Comparison of ENCODE assay signal across 26 mouse cellular contexts in genomic region chr11:4634395-4634794, GRCm38 (mm10). TPM values are rescaled to one million over a fixed set of nuclear protein-coding genes. Genes with fewer than 3 reads are reported as not detected.
DNase-seq lines count a peak whose midpoint lies in the region; ATAC-seq and TF ChIP-seq lines count a peak whose summit lies in the region.
"Had no signal": no experiment of that assay in that cellular context is flagged by ENCODE, and none has a peak within 500 bp of the region (broad histone marks: within the 10 kb centered on the region; RNA-seq: fewer than 3 reads in every experiment).

No protein-coding gene starts in this region.

- peaks cover 45% of the 10 kb centered on the region for H3K4me1 ChIP-seq in liver, embryonic 12.5 days
- peaks cover 22% of the 10 kb centered on the region for H3K4me1 ChIP-seq in liver, postnatal 0 days (ENCODE audit: insufficient read depth)
- peaks cover 21 to 27% of the 10 kb centered on the region in 2 experiments for H3K4me1 ChIP-seq in liver, embryonic 14.5 days (replicated peaks; ENCODE audit: control insufficient read depth in 2 of 2, insufficient read depth in 2 of 2, low read length in 1 of 2)

- H3K36me3 ChIP-seq in liver, embryonic 12.5 days: peaks cover 4% of the 10 kb centered on the region; the same call in 1 of the 2 replicates
- H3K36me3 ChIP-seq in liver, postnatal 0 days (replicated peaks; ENCODE audit: insufficient read depth, low read length): no peaks in the 10 kb centered on the region
- no peaks in the 10 kb centered on the region for H3K36me3 ChIP-seq in liver, embryonic 14.5 days (replicated peaks; ENCODE audit: control insufficient read depth, insufficient read depth, low read depth)
- H3K36me3 ChIP-seq: embryonic facial prominence, embryonic 13.5 days; embryonic facial prominence, embryonic 15.5 days; forebrain, embryonic 10.5 days; forebrain, embryonic 12.5 days had no signal

- no peak overlapping the region for H3K27ac ChIP-seq in liver, embryonic 12.5 days
- no peak overlapping the region for H3K27ac ChIP-seq in liver, postnatal 0 days (ENCODE audit: low read depth)
- H3K27ac ChIP-seq in liver, embryonic 14.5 days: no peak overlapping the region
- H3K27ac ChIP-seq: embryonic facial prominence, embryonic 13.5 days; embryonic facial prominence, embryonic 15.5 days; forebrain, embryonic 10.5 days; forebrain, embryonic 12.5 days had no signal

- 40% methylated on average over 5 of the region's 5 CpGs for WGBS in liver, embryonic 12.5 days (ENCODE audit: insufficient replicate concordance)
- WGBS in liver, postnatal 0 days (ENCODE audit: insufficient replicate concordance): 61% methylated on average over 5 of the region's 5 CpGs
- 31% methylated on average over 5 of the region's 5 CpGs for WGBS in liver, embryonic 14.5 days (ENCODE audit: insufficient replicate concordance)

- H3K9ac ChIP-seq in liver, embryonic 12.5 days: no peak overlapping the region
- H3K9ac ChIP-seq in liver, postnatal 0 days (replicated peaks): no peak overlapping the region
- peak overlapping the region; percentile 3; the same call in 1 of the 2 replicates for H3K9ac ChIP-seq in liver, embryonic 14.5 days (replicated peaks)
- H3K9ac ChIP-seq: embryonic facial prominence, embryonic 13.5 days; embryonic facial prominence, embryonic 15.5 days; forebrain, embryonic 12.5 days had no signal

- ATAC-seq in liver, embryonic 12.5 days: no peak
- ATAC-seq in liver, postnatal 0 days: no peak
- ATAC-seq in liver, embryonic 14.5 days (ENCODE audit: insufficient read depth): no peak
- ATAC-seq: CD4-positive, CD25-positive, alpha-beta regulatory T cell, adult 4 months; forebrain, embryonic 14.5 days; forebrain, embryonic 16.5 days had no signal

- no peak for TF ChIP-seq CTCF in liver, postnatal 0 days (IDR thresholded peaks at IDR 0.05; ENCODE audit: low read depth)
- no peak for TF ChIP-seq CTCF in liver, embryonic 14.5 days (IDR thresholded peaks at IDR 0.05; ENCODE audit: low read depth)

- no peak for DNase-seq in liver, postnatal 0 days
- no peak for DNase-seq in liver, embryonic 14.5 days (ENCODE audit: low read depth in 3 of 3, low spot score in 3 of 3)
- no peak for DNase-seq in liver
- DNase-seq in kidney, adult 18-20 months: no peak
- DNase-seq: adrenal gland, adult 2 months; adrenal gland, postnatal 10 days; adrenal gland, postnatal 25 days; B cell, adult 2 months; cerebellum, adult 11-12 months; cerebellum, adult 2 months; cerebellum, adult 9-10 months; cerebellum, postnatal 10 days; cerebellum, postnatal 25 days; embryo, embryonic 11 days had no signal

- no peaks in the 10 kb centered on the region for H3K9me3 ChIP-seq in liver, embryonic 12.5 days (replicated peaks)
- H3K9me3 ChIP-seq in liver, postnatal 0 days (ENCODE audit: low read length): no peaks in the 10 kb centered on the region
- no peaks in the 10 kb centered on the region for H3K9me3 ChIP-seq in liver, embryonic 14.5 days (ENCODE audit: control insufficient read depth, low read length)
- H3K9me3 ChIP-seq: embryonic facial prominence, embryonic 13.5 days; embryonic facial prominence, embryonic 15.5 days; forebrain, embryonic 10.5 days; forebrain, embryonic 12.5 days; G1E had no signal

- H3K27me3 ChIP-seq in liver, embryonic 12.5 days (replicated peaks): peaks cover 19% of the 10 kb centered on the region
- no peaks in the 10 kb centered on the region for H3K27me3 ChIP-seq in liver, postnatal 0 days (ENCODE audit: insufficient read depth, low read length)
- no peaks in the 10 kb centered on the region; the same call in 1 of the 2 replicates for H3K27me3 ChIP-seq in liver, embryonic 14.5 days (ENCODE audit: control insufficient read depth, insufficient read depth, low read length)
- H3K27me3 ChIP-seq: embryonic facial prominence, embryonic 13.5 days; embryonic facial prominence, embryonic 15.5 days had no signal

- H3K4me2 ChIP-seq in liver, embryonic 12.5 days: peak overlapping the region; percentile 22; the same call in 1 of the 2 replicates
- H3K4me2 ChIP-seq in liver, postnatal 0 days (ENCODE audit: low read depth, low read length): no peak overlapping the region
- peak overlapping the region; percentile 24; the same call in 1 of the 2 replicates for H3K4me2 ChIP-seq in liver, embryonic 14.5 days (ENCODE audit: low read depth)
- H3K4me2 ChIP-seq: embryonic facial prominence, embryonic 13.5 days; embryonic facial prominence, embryonic 15.5 days; forebrain, embryonic 12.5 days had no signal

- no peak for TF ChIP-seq EP300 in liver, postnatal 0 days (IDR thresholded peaks at IDR 0.05; ENCODE audit: low read depth)
- peak; percentile 44 for TF ChIP-seq EP300 in liver, embryonic 14.5 days (IDR thresholded peaks at IDR 0.05; ENCODE audit: low read depth)

- H3K4me3 ChIP-seq in liver, embryonic 12.5 days: no peak overlapping the region
- no peak overlapping the region for H3K4me3 ChIP-seq in liver, postnatal 0 days (ENCODE audit: low read depth, low read length)
- H3K4me3 ChIP-seq in liver, embryonic 14.5 days (ENCODE audit: insufficient read depth in 1 of 2, low read depth in 2 of 2, low read length in 2 of 2): no peak overlapping the region
- H3K4me3 ChIP-seq: embryonic facial prominence, embryonic 13.5 days; embryonic facial prominence, embryonic 15.5 days; erythroblast, embryonic 14.5 days; forebrain, embryonic 10.5 days; forebrain, embryonic 12.5 days had no signal

RNA-seq across cellular contexts. Expression of gene Ascc2, which starts 3.2 kb away (rescaled TPM):
- 26.7 and 27.8 TPM in 2 replicates for polyA plus RNA-seq in liver, embryonic 12.5 days (2016; fragmentation: Nextera tagmentation; extraction: Ambion mirVana)
- polyA plus RNA-seq in liver, postnatal 0 days (2015; fragmentation: Nextera tagmentation; extraction: Ambion mirVana): 9.5 and 9.7 TPM in 2 replicates
- polyA plus RNA-seq in liver, embryonic 14.5 days (2012; rRNA removed): 7.8 and 10.0 TPM in 2 replicates
- 15.0 and 17.3 TPM in 2 replicates for polyA plus RNA-seq in liver, embryonic 14.5 days (2014; fragmentation: Nextera tagmentation; extraction: Ambion mirVana)

RNA-seq across cellular contexts. Expression of gene Gm11032, which starts 14.5 kb away (rescaled TPM):
- not detected in 2 replicates for polyA plus RNA-seq in liver, embryonic 12.5 days (2016; fragmentation: Nextera tagmentation; extraction: Ambion mirVana)
- not detected in 2 replicates for polyA plus RNA-seq in liver, postnatal 0 days (2015; fragmentation: Nextera tagmentation; extraction: Ambion mirVana)
- polyA plus RNA-seq in liver, embryonic 14.5 days (2012; rRNA removed): not detected in 2 replicates
- not detected in 2 replicates for polyA plus RNA-seq in liver, embryonic 14.5 days (2014; fragmentation: Nextera tagmentation; extraction: Ambion mirVana)
- polyA plus RNA-seq: adrenal gland, adult 2 months; brain, embryonic 14.5 days; CD4-positive, CD25-positive, alpha-beta regulatory T cell, adult 4 months; cerebellum, adult 2 months; embryonic facial prominence, embryonic 11.5 days; embryonic facial prominence, embryonic 13.5 days; embryonic facial prominence, embryonic 15.5 days; erythroblast, embryonic 14.5 days; forebrain, embryonic 10.5 days; forebrain, embryonic 12.5 days; forebrain, embryonic 14.5 days; forebrain, embryonic 16.5 days; G1E had no signal

RNA-seq across cellular contexts. Expression of gene Mtmr3, which starts 39.7 kb away (rescaled TPM):
- polyA plus RNA-seq in liver, embryonic 12.5 days (2016; fragmentation: Nextera tagmentation; extraction: Ambion mirVana): 38.8 and 41.4 TPM in 2 replicates
- polyA plus RNA-seq in liver, postnatal 0 days (2015; fragmentation: Nextera tagmentation; extraction: Ambion mirVana): 10.3 and 11.2 TPM in 2 replicates
- polyA plus RNA-seq in liver, embryonic 14.5 days (2012; rRNA removed): 18.0 and 20.3 TPM in 2 replicates
- polyA plus RNA-seq in liver, embryonic 14.5 days (2014; fragmentation: Nextera tagmentation; extraction: Ambion mirVana): 24.3 and 27.2 TPM in 2 replicates
